Mouse (Mus musculus): ENCODE measurements at regions not wholly inside any gene's neighbourhood (a gene's known extent, or its start where the extent isn't known, plus 50 kb on each side); places are given as distances from the start of the nearest gene placed in this dataset.

GRCm38 (mm10) chr3:50665316-50665715 is 221.9 kb upstream of the Slc7a11 start:
- ATAC-seq (ENCODE audit: insufficient number of reproducible peaks, low FRiP score, low TSS enrichment, low read depth) (no peak), DNase-seq (ENCODE audit: low spot score) (no peak)
- Histone ChIP-seq H3K36me3 (ENCODE audit: control insufficient read depth, insufficient read depth, low read length) (no peaks in the 10 kb centered on the region), H3K4me1 (ENCODE audit: control insufficient read depth, insufficient read depth, low read length) (no peaks in the 10 kb centered on the region), H3K9me3 (ENCODE audit: control insufficient read depth, low read length) (no peaks in the 10 kb centered on the region), H3K4me3 (ENCODE audit: low read depth, low read length) (no peak overlapping the region), H3K4me2 (ENCODE audit: low read depth, severe bottlenecking) (no peak overlapping the region), H3K9ac (ENCODE audit: low read length) (no peak overlapping the region), H3K27ac (replicated peaks; ENCODE audit: low read depth, low read length) (no peak overlapping the region), H3K27me3 (ENCODE audit: control insufficient read depth, insufficient read depth, low read length) (no peaks in the 10 kb centered on the region)
- WGBS, result 83% methylated on average over 6 of the region's 6 CpGs

- Histone ChIP-seq H3K4me1 (ENCODE audit: control insufficient read depth, insufficient read depth, low read length) (no peaks in the 10 kb centered on the region), H3K27ac (replicated peaks; ENCODE audit: low read depth, low read length) (no peak overlapping the region), H3K4me3 (ENCODE audit: low read depth, low read length) (no peak overlapping the region), H3K9ac (ENCODE audit: low read length) (no peak overlapping the region), H3K36me3 (ENCODE audit: control insufficient read depth, insufficient read depth, low read length) (no peaks in the 10 kb centered on the region), H3K4me2 (ENCODE audit: low read depth, severe bottlenecking) (no peak overlapping the region), H3K9me3 (ENCODE audit: control insufficient read depth, low read length) (no peaks in the 10 kb centered on the region), H3K27me3 (ENCODE audit: control insufficient read depth, insufficient read depth, low read length) (no peaks in the 10 kb centered on the region)
- ATAC-seq (ENCODE audit: insufficient number of reproducible peaks, low FRiP score, low TSS enrichment, low read depth) (no peak), DNase-seq (ENCODE audit: low spot score) (no peak)
- 88% methylated on average over 7 of the region's 7 CpGs for WGBS
Observed at GRCm38 (mm10) chr3:50660966-50661365, 217.6 kb upstream of the Slc7a11 start.

- Histone ChIP-seq H3K36me3 (ENCODE audit: control insufficient read depth, insufficient read depth, low read length) (no peaks in the 10 kb centered on the region), H3K9me3 (ENCODE audit: control insufficient read depth, low read length) (no peaks in the 10 kb centered on the region), H3K4me2 (ENCODE audit: low read depth, severe bottlenecking) (no peak overlapping the region), H3K9ac (ENCODE audit: low read length) (no peak overlapping the region), H3K4me1 (ENCODE audit: control insufficient read depth, insufficient read depth, low read length) (no peaks in the 10 kb centered on the region), H3K4me3 (ENCODE audit: low read depth, low read length) (no peak overlapping the region), H3K27ac (replicated peaks; ENCODE audit: low read depth, low read length) (no peak overlapping the region), H3K27me3 (ENCODE audit: control insufficient read depth, insufficient read depth, low read length) (no peaks in the 10 kb centered on the region)
- 91% methylated on average over 3 of the region's 3 CpGs for WGBS
- ATAC-seq (ENCODE audit: insufficient number of reproducible peaks, low FRiP score, low TSS enrichment, low read depth) (no peak), DNase-seq (ENCODE audit: low spot score) (no peak)
Observed at GRCm38 (mm10) chr3:50660566-50660965, 217.2 kb upstream of the Slc7a11 start.

- ATAC-seq (ENCODE audit: insufficient number of reproducible peaks, low FRiP score, low TSS enrichment, low read depth), result no peak
- DNase-seq (ENCODE audit: low spot score), result no peak
Observed at GRCm38 (mm10) chr3:50657890-50658289, 214.5 kb upstream of the Slc7a11 start.

GRCm38 (mm10) chr3:50654441-50654840 is 211.0 kb upstream of the Slc7a11 start:
- DNase-seq (ENCODE audit: low spot score), result no peak
- 82% methylated on average over 2 of the region's 2 CpGs for WGBS
- no peaks in the 10 kb centered on the region for H3K4me1 ChIP-seq (ENCODE audit: control insufficient read depth, insufficient read depth, low read length)

More at GRCm38 (mm10) chr3:50657890-50658289, 214.5 kb upstream of the Slc7a11 start:
- no peak overlapping the region for H3K4me2 ChIP-seq (ENCODE audit: low read depth, severe bottlenecking)
- H3K9me3 ChIP-seq (ENCODE audit: control insufficient read depth, low read length), result no peaks in the 10 kb centered on the region
- no peaks in the 10 kb centered on the region for H3K36me3 ChIP-seq (ENCODE audit: control insufficient read depth, insufficient read depth, low read length)
- H3K27ac ChIP-seq (replicated peaks; ENCODE audit: low read depth, low read length), result no peak overlapping the region
- no peaks in the 10 kb centered on the region for H3K27me3 ChIP-seq (ENCODE audit: control insufficient read depth, insufficient read depth, low read length)
- no peak overlapping the region for H3K9ac ChIP-seq (ENCODE audit: low read length)
- WGBS, result 83% methylated on average over 2 of the region's 2 CpGs
- H3K4me3 ChIP-seq (ENCODE audit: low read depth, low read length), result no peak overlapping the region
- H3K4me1 ChIP-seq (ENCODE audit: control insufficient read depth, insufficient read depth, low read length), result no peaks in the 10 kb centered on the region

GRCm38 (mm10) chr3:50652265-50652664 is 208.9 kb upstream of the Slc7a11 start:
- WGBS, result 89% methylated on average over 3 of the region's 3 CpGs
- H3K27me3 ChIP-seq (ENCODE audit: control insufficient read depth, insufficient read depth, low read length), result no peaks in the 10 kb centered on the region
- no peaks in the 10 kb centered on the region for H3K4me1 ChIP-seq (ENCODE audit: control insufficient read depth, insufficient read depth, low read length)
- H3K36me3 ChIP-seq (ENCODE audit: control insufficient read depth, insufficient read depth, low read length), result no peaks in the 10 kb centered on the region
- H3K4me3 ChIP-seq (ENCODE audit: low read depth, low read length), result no peak overlapping the region
- DNase-seq (ENCODE audit: low spot score), result no peak
- H3K9me3 ChIP-seq (ENCODE audit: control insufficient read depth, low read length), result no peaks in the 10 kb centered on the region
- H3K4me2 ChIP-seq (ENCODE audit: low read depth, severe bottlenecking), result no peak overlapping the region
- no peak for ATAC-seq (ENCODE audit: insufficient number of reproducible peaks, low FRiP score, low TSS enrichment, low read depth)
- no peak overlapping the region for H3K27ac ChIP-seq (replicated peaks; ENCODE audit: low read depth, low read length)
- H3K9ac ChIP-seq (ENCODE audit: low read length), result no peak overlapping the region

More at GRCm38 (mm10) chr3:50654441-50654840, 211.0 kb upstream of the Slc7a11 start:
- Histone ChIP-seq H3K36me3 (ENCODE audit: control insufficient read depth, insufficient read depth, low read length) (no peaks in the 10 kb centered on the region), H3K4me2 (ENCODE audit: low read depth, severe bottlenecking) (no peak overlapping the region), H3K27me3 (ENCODE audit: control insufficient read depth, insufficient read depth, low read length) (no peaks in the 10 kb centered on the region), H3K4me3 (ENCODE audit: low read depth, low read length) (no peak overlapping the region), H3K27ac (replicated peaks; ENCODE audit: low read depth, low read length) (no peak overlapping the region), H3K9me3 (ENCODE audit: control insufficient read depth, low read length) (no peaks in the 10 kb centered on the region), H3K9ac (ENCODE audit: low read length) (no peak overlapping the region)
- ATAC-seq (ENCODE audit: insufficient number of reproducible peaks, low FRiP score, low TSS enrichment, low read depth), result no peak

GRCm38 (mm10) chr3:50643068-50643467 is 199.7 kb upstream of the Slc7a11 start:
- no peaks in the 10 kb centered on the region for H3K4me1 ChIP-seq (ENCODE audit: control insufficient read depth, insufficient read depth, low read length)
- no peak overlapping the region for H3K27ac ChIP-seq (replicated peaks; ENCODE audit: low read depth, low read length)
- H3K27me3 ChIP-seq (ENCODE audit: control insufficient read depth, insufficient read depth, low read length), result no peaks in the 10 kb centered on the region
- H3K4me2 ChIP-seq (ENCODE audit: low read depth, severe bottlenecking), result no peak overlapping the region
- no peak overlapping the region for H3K4me3 ChIP-seq (ENCODE audit: low read depth, low read length)
- DNase-seq (ENCODE audit: low spot score) (no peak), ATAC-seq (ENCODE audit: insufficient number of reproducible peaks, low FRiP score, low TSS enrichment, low read depth) (no peak)
- H3K36me3 ChIP-seq (ENCODE audit: control insufficient read depth, insufficient read depth, low read length), result no peaks in the 10 kb centered on the region
- no peaks in the 10 kb centered on the region for H3K9me3 ChIP-seq (ENCODE audit: control insufficient read depth, low read length)
- no peak overlapping the region for H3K9ac ChIP-seq (ENCODE audit: low read length)
- 90% methylated on average over 2 of the region's 2 CpGs for WGBS

GRCm38 (mm10) chr3:50639907-50640323 is 196.5 kb upstream of the Slc7a11 start:
- Histone ChIP-seq H3K4me2 (ENCODE audit: low read depth, severe bottlenecking) (no peak overlapping the region), H3K27me3 (ENCODE audit: control insufficient read depth, insufficient read depth, low read length) (no peaks in the 10 kb centered on the region), H3K4me3 (ENCODE audit: low read depth, low read length) (no peak overlapping the region), H3K36me3 (ENCODE audit: control insufficient read depth, insufficient read depth, low read length) (no peaks in the 10 kb centered on the region), H3K9me3 (ENCODE audit: control insufficient read depth, low read length) (no peaks in the 10 kb centered on the region), H3K27ac (replicated peaks; ENCODE audit: low read depth, low read length) (no peak overlapping the region), H3K4me1 (ENCODE audit: control insufficient read depth, insufficient read depth, low read length) (no peaks in the 10 kb centered on the region), H3K9ac (ENCODE audit: low read length) (no peak overlapping the region)
- ATAC-seq (ENCODE audit: insufficient number of reproducible peaks, low FRiP score, low TSS enrichment, low read depth) (no peak), DNase-seq (ENCODE audit: low spot score) (no peak)
- WGBS, result 76% methylated on average over 12 of the region's 12 CpGs

- no peak overlapping the region for H3K4me3 ChIP-seq (ENCODE audit: low read depth, low read length)
- no peaks in the 10 kb centered on the region for H3K36me3 ChIP-seq (ENCODE audit: control insufficient read depth, insufficient read depth, low read length)
- no peak overlapping the region for H3K27ac ChIP-seq (replicated peaks; ENCODE audit: low read depth, low read length)
- H3K4me2 ChIP-seq (ENCODE audit: low read depth, severe bottlenecking), result no peak overlapping the region
- 91% methylated on average over 7 of the region's 7 CpGs for WGBS
- H3K9me3 ChIP-seq (ENCODE audit: control insufficient read depth, low read length), result no peaks in the 10 kb centered on the region
- no peak for DNase-seq (ENCODE audit: low spot score)
- H3K27me3 ChIP-seq (ENCODE audit: control insufficient read depth, insufficient read depth, low read length), result no peaks in the 10 kb centered on the region
- no peaks in the 10 kb centered on the region for H3K4me1 ChIP-seq (ENCODE audit: control insufficient read depth, insufficient read depth, low read length)
- no peak overlapping the region for H3K9ac ChIP-seq (ENCODE audit: low read length)
- no peak for ATAC-seq (ENCODE audit: insufficient number of reproducible peaks, low FRiP score, low TSS enrichment, low read depth)
Observed at GRCm38 (mm10) chr3:50634457-50635075, 191.2 kb upstream of the Slc7a11 start.

All from limb, embryonic 11.5 days (tissue).